Mouse (Mus musculus): Measurements from ENCODE around the gene Snu13. TPM values are rescaled to one million over a fixed set of nuclear protein-coding genes. Genes with fewer than 3 reads are reported as not detected.

Snu13 gene
- 10 to 100 TPM; 48.7 to 51.4 TPM for total RNA-seq (2021)
- long read RNA-seq, experiment 1, transcript Snu13-202 (3 exons, 2,077 nt) = major isoform, 73 of 80 reads
- long read RNA-seq, experiment 1, partial matches to known transcripts = 0 of 80 reads
- long read RNA-seq, experiment 1, other reads (novel, unspliced or antisense) = 7 of 80 reads
- long read RNA-seq, experiment 2, transcript Snu13-202 (3 exons, 2,077 nt) = major isoform, 70 of 76 reads
- long read RNA-seq, experiment 2, partial matches to known transcripts = 0 of 76 reads
- long read RNA-seq, experiment 2, other reads (novel, unspliced or antisense) = 6 of 76 reads

- peak; percentile 92 for DNase-seq (ENCODE audit: low spot score)
Observed at GRCm38 (mm10) chr15:82047080-82047883, at the start of gene Snu13. Gene Snu13, minus strand, starts transcription at chr15:82047598.

- no peak for DNase-seq (ENCODE audit: low spot score)
Observed at GRCm38 (mm10) chr15:82091061-82091460, 43.7 kb upstream of the Snu13 start.

GRCm38 (mm10) chr15:82087266-82087665, 39.9 kb upstream of the Snu13 start:
- no peak for DNase-seq (ENCODE audit: low spot score)

- DNase-seq (ENCODE audit: low spot score) = no peak
Observed at GRCm38 (mm10) chr15:82086131-82086530, 38.7 kb upstream of the Snu13 start.

- no peak for DNase-seq (ENCODE audit: low spot score)
Observed at GRCm38 (mm10) chr15:82085606-82086005, 38.2 kb upstream of the Snu13 start.

- DNase-seq (ENCODE audit: low spot score) = peak; percentile 35
Observed at GRCm38 (mm10) chr15:82081161-82081560, 33.8 kb upstream of the Snu13 start.

GRCm38 (mm10) chr15:82079883-82080282, 32.5 kb upstream of the Snu13 start:
- no peak for DNase-seq (ENCODE audit: low spot score)

- DNase-seq (ENCODE audit: low spot score) = no peak
Observed at GRCm38 (mm10) chr15:82073490-82073889, 26.1 kb upstream of the Snu13 start.

GRCm38 (mm10) chr15:82071816-82072469, 24.5 kb upstream of the Snu13 start:
- DNase-seq (ENCODE audit: low spot score) = no peak

GRCm38 (mm10) chr15:82069898-82070297, 22.5 kb upstream of the Snu13 start, which contains the start of gene Mei1:
Gene Mei1, plus strand, starts transcription at chr15:82069996.
- DNase-seq (ENCODE audit: low spot score) = no peak

- DNase-seq (ENCODE audit: low spot score) = peak; percentile 79
Observed at GRCm38 (mm10) chr15:82065511-82065910, 18.1 kb upstream of the Snu13 start.

- DNase-seq (ENCODE audit: low spot score) = no peak
Observed at GRCm38 (mm10) chr15:82063909-82064308, 16.5 kb upstream of the Snu13 start.

- no peak for DNase-seq (ENCODE audit: low spot score)
Observed at GRCm38 (mm10) chr15:82058719-82059201, 11.4 kb upstream of the Snu13 start, which contains the start of gene 4930407I10Rik. Gene 4930407I10Rik, plus strand, starts transcription at chr15:82059151.

- DNase-seq (ENCODE audit: low spot score) = no peak
Observed at GRCm38 (mm10) chr15:82052544-82052943, 5.1 kb upstream of the Snu13 start.

- DNase-seq (ENCODE audit: low spot score) = no peak
Observed at GRCm38 (mm10) chr15:82046246-82046891, 1.0 kb downstream of the Snu13 start.

GRCm38 (mm10) chr15:82044166-82044784, 3.1 kb downstream of the Snu13 start:
- no peak for DNase-seq (ENCODE audit: low spot score)

GRCm38 (mm10) chr15:82040650-82041049, 6.7 kb downstream of the Snu13 start:
- DNase-seq (ENCODE audit: low spot score) = no peak

- DNase-seq (ENCODE audit: low spot score) = no peak
Observed at GRCm38 (mm10) chr15:82035904-82036689, 11.3 kb downstream of the Snu13 start.

- DNase-seq (ENCODE audit: low spot score) = no peak
Observed at GRCm38 (mm10) chr15:82033762-82034161, 13.6 kb downstream of the Snu13 start, which contains the start of gene Desi1. Gene Desi1, minus strand, starts transcription at chr15:82033862.

GRCm38 (mm10) chr15:82032386-82032785, 15.0 kb downstream of the Snu13 start:
- no peak for DNase-seq (ENCODE audit: low spot score)
